Mouse (Mus musculus) left cerebral cortex, postnatal 25 days (tissue): ENCODE results near the gene Tmem208. TPM values are rescaled to one million over a fixed set of nuclear protein-coding genes. Genes with fewer than 3 reads are reported as not detected.

ENCODE experiments used
- DNase-seq, 2 experiments: peaks; one replicate each; pipeline ENCODE4 v3.0.0; 2022; ENCODE audit warnings: low spot score in 2 of 2, mixed read lengths in 1 of 2
- intact Hi-C: fragments of 180-260 bp; cut with DNase I; formaldehyde crosslinking; loops from one replicate; pipeline ENCODE4 v1.15.1; 2025
- total RNA-seq, 2 experiments: library from RNA; stranded (reverse); gene quantifications; 2 replicates each; pipeline ENCODE4 v1.2.3; 2021

Gene Tmem208
- total RNA-seq, 2 experiments from 2014 or later = 39.8 to 41.7 TPM

- intact Hi-C loops = no loop called here
- peak; percentile 95 to 96 for DNase-seq
These were observed 28.5 kb upstream of the Tmem208 start, which contains the start of gene E2f4 for GRCm38 (mm10) chr8:105297511-105298192. E2f4 (plus strand) TSS chr8:105297663.

DNA sequence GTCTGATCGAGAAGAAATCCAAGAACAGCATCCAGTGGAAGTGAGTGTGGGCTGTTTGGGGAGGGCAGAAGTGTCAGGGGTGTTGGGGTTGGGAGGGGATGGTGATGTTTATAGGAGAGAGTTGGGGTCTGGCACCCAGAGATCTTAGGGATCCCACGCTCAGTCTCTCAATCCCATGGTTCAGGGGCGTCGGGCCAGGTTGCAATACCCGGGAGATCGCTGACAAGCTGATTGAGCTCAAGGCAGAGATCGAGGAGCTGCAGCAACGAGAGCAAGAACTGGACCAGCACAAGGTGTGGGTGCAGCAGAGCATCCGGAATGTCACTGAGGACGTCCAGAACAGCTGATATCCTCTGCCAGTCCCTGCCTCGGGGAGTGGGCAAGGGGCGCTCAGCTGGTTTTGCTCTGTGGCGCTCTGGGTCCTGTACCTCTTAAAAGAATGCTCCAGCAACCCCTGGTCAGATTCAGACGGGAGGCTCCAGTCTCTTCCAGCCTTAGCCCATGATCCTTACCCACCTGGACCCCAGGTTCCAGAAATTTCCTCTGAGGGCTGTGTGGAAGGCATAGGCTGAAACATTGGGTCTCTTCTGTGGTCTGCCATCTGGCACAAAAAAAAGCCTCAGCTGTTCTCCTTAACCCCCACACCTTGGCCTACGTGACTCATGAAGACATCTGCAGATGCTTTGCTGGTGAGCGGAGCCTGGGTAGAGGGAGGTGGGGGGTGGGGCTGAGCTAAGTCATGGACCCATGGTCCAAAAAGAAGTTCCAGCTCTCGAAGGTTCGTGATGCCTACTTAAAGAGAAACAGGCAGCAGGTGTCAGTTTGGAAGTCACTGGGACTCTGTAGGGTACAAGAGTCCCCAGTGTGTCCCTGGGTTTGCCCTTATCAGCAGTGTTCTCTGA, 27.6 kb upstream of the Tmem208 start:
- intact Hi-C loops = no loop called here
- DNase-seq = no peak

GRCm38 (mm10) chr8:105299962-105300361, 26.2 kb upstream of the Tmem208 start:
- DNase-seq = no peak
- intact Hi-C loops = no loop called here

GRCm38 (mm10) chr8:105303396-105303795, 22.8 kb upstream of the Tmem208 start:
- intact Hi-C loops = no loop called here
- peak in 1 of 2 experiments; percentile 67 for DNase-seq

- intact Hi-C loops = no loop called here
- DNase-seq = no peak
These were observed 22.3 kb upstream of the Tmem208 start for GRCm38 (mm10) chr8:105303874-105304273.

DNA sequence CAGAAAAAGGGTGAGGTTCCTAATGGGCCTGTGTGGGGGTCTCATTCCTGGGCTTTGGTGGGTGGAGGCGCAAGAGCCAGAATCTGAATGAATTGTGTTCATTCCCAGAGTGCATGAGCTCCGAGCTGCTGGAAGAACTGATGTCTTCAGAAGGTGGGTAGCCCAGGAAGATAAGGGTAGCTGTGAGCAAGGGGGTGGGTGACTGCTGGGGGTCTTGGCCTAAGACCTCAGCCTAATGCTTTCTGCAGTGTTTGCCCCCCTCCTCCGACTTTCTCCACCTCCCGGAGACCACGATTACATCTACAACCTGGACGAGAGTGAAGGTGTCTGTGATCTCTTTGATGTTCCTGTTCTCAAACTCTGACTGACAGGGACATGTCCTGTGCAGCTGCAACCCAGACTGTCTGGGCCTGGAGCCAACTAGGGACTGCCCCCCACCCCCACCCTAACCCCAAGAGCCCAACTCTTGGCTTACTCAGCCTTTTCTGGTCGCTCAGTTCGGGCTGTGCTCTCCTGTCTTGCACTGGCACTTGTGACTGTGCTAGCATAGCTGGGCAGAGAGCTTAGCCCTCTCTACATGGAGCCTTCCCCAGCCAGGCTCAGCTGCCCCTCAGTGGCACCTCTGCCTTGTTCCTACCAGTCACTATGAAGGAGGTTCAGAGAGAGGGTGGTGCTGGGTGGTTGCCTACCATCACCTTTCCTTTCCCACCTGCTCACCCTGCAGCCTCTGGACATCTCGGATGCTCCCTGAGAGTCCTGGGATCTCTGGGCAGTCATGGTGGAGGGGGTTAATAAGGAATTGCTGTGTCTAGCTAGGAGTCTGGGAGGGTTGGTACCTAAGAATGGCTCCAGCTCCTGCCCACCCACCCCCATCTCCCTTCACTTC, 21.6 kb upstream of the Tmem208 start:
- DNase-seq = no peak

GRCm38 (mm10) chr8:105305211-105306145, 20.7 kb upstream of the Tmem208 start, which contains the start of gene Elmo3:
Elmo3 (plus strand) TSS chr8:105305601.
- intact Hi-C loops = no loop called here
- peak; percentile 55 to 60 for DNase-seq

More for the DNA sequence above, 21.6 kb upstream of the Tmem208 start:
- intact Hi-C loops = no loop called here

DNA sequence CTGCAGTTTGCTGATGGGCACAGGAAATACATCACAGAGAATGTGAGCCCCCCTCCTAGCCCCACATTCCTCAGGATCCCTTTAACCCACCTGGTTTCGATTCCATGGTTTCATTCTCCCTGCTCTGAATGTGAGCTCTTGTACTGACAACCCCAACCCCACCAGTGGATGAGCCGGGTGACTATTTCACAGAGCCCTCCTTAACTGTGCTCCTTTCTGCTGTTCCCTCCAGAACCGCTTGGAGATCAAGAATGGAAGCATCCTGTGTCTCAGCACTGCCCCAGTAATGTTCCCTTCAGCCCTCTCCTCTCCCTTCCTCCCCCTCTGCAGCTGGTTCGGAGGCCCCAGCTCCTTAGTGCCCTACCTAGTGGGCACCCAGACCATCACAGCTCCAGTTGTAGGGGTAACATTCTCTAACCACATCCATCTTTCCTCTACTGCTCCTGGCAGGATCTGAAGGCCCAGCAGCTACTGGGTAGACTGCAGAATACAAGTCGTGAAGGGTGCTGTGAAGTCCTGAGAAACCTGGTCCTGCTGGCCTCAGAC, 19.9 kb upstream of the Tmem208 start:
- intact Hi-C loops = no loop called here
- peak in 1 of 2 experiments; percentile 30 for DNase-seq

DNA sequence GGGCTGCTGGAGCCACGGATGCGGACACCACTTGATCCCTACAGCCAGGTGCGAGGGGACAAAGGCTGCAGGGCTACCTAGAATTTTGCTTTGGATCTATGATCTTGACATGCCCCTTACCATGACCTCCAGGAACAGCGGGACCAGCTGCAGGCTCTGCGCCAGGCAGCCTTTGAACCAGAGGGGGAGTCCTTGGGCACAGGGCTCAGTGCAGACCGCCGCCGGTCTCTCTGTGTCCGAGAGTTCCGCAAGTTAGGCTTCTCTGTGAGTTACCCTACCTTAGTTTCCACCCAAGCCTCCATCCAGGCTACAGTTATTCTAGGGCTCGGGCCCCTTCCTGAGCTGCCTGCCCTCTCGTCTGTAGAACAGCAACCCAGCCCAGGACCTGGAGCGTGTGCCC, 18.5 kb upstream of the Tmem208 start:
- intact Hi-C loops = no loop called here
- DNase-seq = no peak

GRCm38 (mm10) chr8:105308428-105308827, 17.7 kb upstream of the Tmem208 start:
- intact Hi-C loops = no loop called here
- DNase-seq = no peak

- intact Hi-C loops = no loop called here
These were observed 16.9 kb upstream of the Tmem208 start for GRCm38 (mm10) chr8:105309142-105309847.

DNA sequence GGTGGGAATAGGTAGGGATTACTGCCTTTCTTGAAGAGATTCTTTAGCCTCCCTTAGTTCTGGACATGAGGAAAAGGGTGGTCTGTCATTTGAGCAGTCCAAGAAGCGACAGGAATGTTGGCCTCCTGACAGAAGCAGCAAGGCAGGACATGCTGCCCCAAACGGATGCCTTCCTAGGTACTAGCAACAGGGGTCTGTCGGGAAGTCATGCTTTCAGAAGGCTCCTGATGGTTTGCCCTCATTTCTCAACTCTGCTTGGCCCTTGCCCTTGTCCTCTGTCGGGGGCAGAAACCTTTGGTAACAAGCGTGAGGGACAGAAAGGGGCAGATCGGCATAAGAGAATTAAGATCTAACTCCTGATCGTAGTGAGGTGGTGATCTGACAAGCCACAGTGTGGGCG, 16.0 kb upstream of the Tmem208 start:
- intact Hi-C loops = no loop called here
- no peak for DNase-seq

More at GRCm38 (mm10) chr8:105309142-105309847, 16.9 kb upstream of the Tmem208 start:
- DNase-seq = no peak

DNA sequence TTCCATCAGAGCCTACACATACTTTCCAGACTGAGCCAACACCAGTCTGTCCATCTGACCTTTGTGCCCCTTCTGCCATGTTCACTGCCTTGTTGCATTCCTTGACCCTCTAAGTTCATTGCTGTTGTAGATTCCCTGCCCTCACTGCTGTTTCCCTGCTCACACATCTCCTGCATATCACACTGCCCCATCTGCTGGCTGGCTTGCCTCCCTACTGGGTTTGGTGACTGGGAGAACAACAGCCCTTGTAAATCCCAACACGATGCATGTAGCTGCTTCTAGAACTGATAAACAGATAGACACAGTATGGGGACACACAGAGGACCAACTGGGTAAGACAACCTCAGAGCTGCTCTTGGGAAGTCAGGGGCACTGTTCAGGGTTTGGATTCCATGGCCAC, 14.4 kb upstream of the Tmem208 start:
- intact Hi-C loops = no loop called here
- no peak for DNase-seq

GRCm38 (mm10) chr8:105312891-105313481, 13.2 kb upstream of the Tmem208 start:
- intact Hi-C loops = no loop called here
- no peak for DNase-seq

GRCm38 (mm10) chr8:105313622-105314402, 12.3 kb upstream of the Tmem208 start:
- intact Hi-C loops = no loop called here

DNA sequence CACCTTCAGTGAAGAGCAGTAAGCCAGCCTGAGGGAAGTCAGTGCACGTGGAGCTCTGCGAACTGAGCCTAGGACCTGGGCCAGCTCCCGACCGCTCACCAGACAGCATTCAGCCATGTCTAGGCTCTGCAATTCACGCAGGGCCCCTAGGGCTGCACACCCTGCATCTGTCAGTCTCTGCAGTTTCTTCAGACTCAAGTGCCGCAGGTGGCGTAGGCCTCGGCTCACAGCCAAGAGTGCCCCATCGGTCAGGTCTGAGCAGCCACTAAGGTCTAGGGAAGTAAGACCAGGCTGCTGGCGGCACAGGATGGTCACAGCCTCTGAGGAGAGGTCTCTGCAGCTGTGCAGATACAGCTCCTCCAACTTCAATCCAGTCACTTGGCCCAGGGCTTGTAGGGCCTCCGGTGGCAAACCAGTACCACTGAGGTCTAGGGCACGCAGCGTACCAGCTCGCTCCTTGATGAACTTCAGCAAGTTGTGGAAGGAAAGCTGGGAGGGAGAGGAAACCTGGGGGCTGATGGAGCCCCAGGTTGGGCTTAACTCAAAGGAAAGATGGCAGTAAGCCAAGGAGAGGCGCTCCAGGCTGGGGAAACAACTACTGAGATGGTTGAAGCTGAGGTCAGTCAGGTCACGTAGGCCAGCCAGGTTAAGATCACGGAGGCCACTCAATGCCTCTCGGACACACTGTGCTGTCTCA, 10.9 kb upstream of the Tmem208 start:
- intact Hi-C loops = no loop called here
- DNase-seq = no peak

More at GRCm38 (mm10) chr8:105313622-105314402, 12.3 kb upstream of the Tmem208 start:
- no peak for DNase-seq
